23 mouse cellular contexts compared by ENCODE assay signal in the genomic region with DNA sequence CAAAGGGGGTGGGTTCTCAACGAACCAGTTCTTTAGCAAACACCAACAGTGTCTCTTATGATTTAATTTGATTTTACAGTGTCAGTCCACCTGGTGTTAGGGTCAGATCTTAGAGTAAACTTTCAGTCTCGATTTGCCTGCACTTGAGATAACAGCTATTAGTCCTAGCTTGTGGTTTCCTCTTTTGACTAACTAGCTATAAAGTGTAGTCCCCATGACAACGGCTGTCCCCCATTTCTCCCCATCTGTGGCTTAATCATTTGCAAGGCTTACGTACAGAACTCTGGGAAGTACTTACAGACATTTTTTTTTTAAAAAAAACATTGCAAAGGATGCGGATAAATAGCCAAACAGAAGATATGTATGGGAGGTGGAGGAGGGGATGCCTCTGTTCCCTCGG. TPM values are rescaled to one million over a fixed set of nuclear protein-coding genes. Genes with fewer than 3 reads are reported as not detected.
DNase-seq lines count a peak whose midpoint lies in the region; ATAC-seq and TF ChIP-seq lines count a peak whose summit lies in the region.
"Had no signal": no experiment of that assay in that cellular context is flagged by ENCODE, and none has a peak within 500 bp of the region (broad histone marks: within the 10 kb centered on the region; RNA-seq: fewer than 3 reads in every experiment).

No protein-coding gene starts in this region.

- WGBS in limb, embryonic 10.5 days = 78% methylated on average over 6 of the region's 6 CpGs

- peak overlapping the region; percentile 73 for H3K27ac ChIP-seq in gastrocnemius, adult 2 months
- peak overlapping the region; percentile 23; the same call in 1 of the 2 replicates for H3K27ac ChIP-seq in layer of hippocampus, adult 2 months
- peak overlapping the region; percentile 17 for H3K27ac ChIP-seq in brown adipose tissue, adult 24 weeks (replicated peaks; ENCODE audit: low read depth, low read length)
- no peak overlapping the region for H3K27ac ChIP-seq in limb, embryonic 10.5 days
- H3K27ac ChIP-seq: embryonic facial prominence, embryonic 12.5 days; forebrain, embryonic 12.5 days; heart, embryonic 13.5 days; hindbrain, embryonic 13.5 days; kidney, embryonic 15.5 days; midbrain, embryonic 12.5 days had no signal

- peaks cover 99% of the 10 kb centered on the region for H3K27me3 ChIP-seq in limb, embryonic 10.5 days (ENCODE audit: low read depth, poor library complexity, severe bottlenecking)

- H3K4me1 ChIP-seq in brown adipose tissue, adult 24 weeks (ENCODE audit: control insufficient read depth, insufficient read depth, insufficient read length, low read length) = peaks cover 22% of the 10 kb centered on the region
- H3K4me1 ChIP-seq in limb, embryonic 10.5 days = peaks cover 6% of the 10 kb centered on the region
- H3K4me1 ChIP-seq: embryonic facial prominence, embryonic 12.5 days; forebrain, embryonic 12.5 days; hindbrain, embryonic 13.5 days; midbrain, embryonic 12.5 days had no signal

- intact Hi-C loops in gastrocnemius, adult 2 months (cut with DNase I) = no loop called here

- peak; percentile 82 for ATAC-seq in megakaryocyte-erythroid progenitor cell, adult 5-6 weeks (replicated peaks; ENCODE audit: low FRiP score, low TSS enrichment, poor library complexity, severe bottlenecking)
- ATAC-seq: inflammation-experienced regulatory T-cells, adult 6 months had no signal

- no peak for DNase-seq in gastrocnemius, adult 2 months
- no peak for DNase-seq in gastrocnemius, adult 18-20 months (ENCODE audit: low spot score)
- DNase-seq in layer of hippocampus, adult 2 months (ENCODE audit: low spot score in 2 of 2) = no peak
- no peak for DNase-seq in layer of hippocampus, postnatal 10 days (ENCODE audit: low spot score in 2 of 2)
- no peak for DNase-seq in limb, embryonic 10.5 days (ENCODE audit: low spot score)
- DNase-seq in retina, embryonic 14.5 days (ENCODE audit: low spot score) = no peak
- DNase-seq: adrenal gland, postnatal 14 days; cerebellum, postnatal 10 days; gastrocnemius, postnatal 10 days; heart, adult 18-20 months; heart, postnatal 14 days; right cerebral cortex, postnatal 14 days; spleen, adult 18-20 months; thymus, postnatal 14 days had no signal

- H3K4me3 ChIP-seq in gastrocnemius, adult 2 months = no peak overlapping the region
- H3K4me3 ChIP-seq in layer of hippocampus, adult 2 months = no peak overlapping the region
- H3K4me3 ChIP-seq in brown adipose tissue, adult 24 weeks (ENCODE audit: insufficient read depth, low read depth, low read length) = no peak overlapping the region
- H3K4me3 ChIP-seq in limb, embryonic 10.5 days = no peak overlapping the region
- H3K4me3 ChIP-seq: embryonic facial prominence, embryonic 12.5 days; forebrain, embryonic 12.5 days; heart, embryonic 13.5 days; hindbrain, embryonic 13.5 days; kidney, embryonic 15.5 days; midbrain, embryonic 12.5 days had no signal

- no peak for TF ChIP-seq CTCF in gastrocnemius, adult 2 months (IDR thresholded peaks at IDR 0.05)
- TF ChIP-seq CTCF in layer of hippocampus, adult 2 months (conservative IDR thresholded peaks at IDR 0.05) = no peak

- no peaks in the 10 kb centered on the region for H3K9me3 ChIP-seq in limb, embryonic 10.5 days (replicated peaks)
- H3K9me3 ChIP-seq: embryonic facial prominence, embryonic 12.5 days; forebrain, embryonic 12.5 days; heart, embryonic 13.5 days; hindbrain, embryonic 13.5 days; kidney, embryonic 15.5 days; midbrain, embryonic 12.5 days had no signal

- no peaks in the 10 kb centered on the region for H3K36me3 ChIP-seq in limb, embryonic 10.5 days
- H3K36me3 ChIP-seq: embryonic facial prominence, embryonic 12.5 days; forebrain, embryonic 12.5 days; heart, embryonic 13.5 days; hindbrain, embryonic 13.5 days; kidney, embryonic 15.5 days; midbrain, embryonic 12.5 days had no signal

RNA-seq across cellular contexts. Expression of gene Atg4a, which starts 28.1 kb away (rescaled TPM):
- total RNA-seq in gastrocnemius, adult 2 months (2021) = 10 to 100 TPM; 17.7 to 23.9 TPM
- 10 to 100 TPM; 20.7 to 28.3 TPM for total RNA-seq in gastrocnemius, adult 18-20 months (2021)
- total RNA-seq in layer of hippocampus, adult 2 months (2021) = 10 to 100 TPM in 1 of 2 experiments, 1 to 10 TPM in 1; 8.5 to 13.1 TPM
- 10 to 100 TPM; 13.0 to 20.5 TPM for total RNA-seq in layer of hippocampus, postnatal 10 days (2021)
- 14.3 and 15.8 TPM in 2 replicates for polyA plus RNA-seq in brown adipose tissue, adult 24 weeks (2012; ENCODE audit: insufficient read depth, insufficient read length, missing spikeins)
- 13.9 and 21.3 TPM in 2 replicates for total RNA-seq in megakaryocyte-erythroid progenitor cell, adult 5-6 weeks (2014; fragmentation: Nextera tagmentation)
- total RNA-seq in megakaryocyte-erythroid progenitor cell, adult 5-6 weeks (2017) = 19.1 and 26.9 TPM in 2 replicates
- 11.4 and 12.0 TPM in 2 replicates for polyA plus RNA-seq in limb, embryonic 10.5 days (2016; fragmentation: Nextera tagmentation; extraction: Ambion mirVana)

RNA-seq across cellular contexts. Expression of gene Psmd10, which starts 28.3 kb away (rescaled TPM):
- 10 to 100 TPM in 1 of 2 experiments, 1 to 10 TPM in 1; 9.0 to 11.6 TPM for total RNA-seq in gastrocnemius, adult 2 months (2021)
- 10 to 100 TPM in 1 of 2 experiments, 1 to 10 TPM in 1; 9.9 to 10.7 TPM for total RNA-seq in gastrocnemius, adult 18-20 months (2021)
- total RNA-seq in layer of hippocampus, adult 2 months (2021) = 10 to 100 TPM; 19.5 to 22.3 TPM
- total RNA-seq in layer of hippocampus, postnatal 10 days (2021) = 10 to 100 TPM; 13.8 to 14.5 TPM
- 23.5 and 25.7 TPM in 2 replicates for polyA plus RNA-seq in brown adipose tissue, adult 24 weeks (2012; ENCODE audit: insufficient read depth, insufficient read length, missing spikeins)
- 19.2 and 30.8 TPM in 2 replicates for total RNA-seq in megakaryocyte-erythroid progenitor cell, adult 5-6 weeks (2014; fragmentation: Nextera tagmentation)
- total RNA-seq in megakaryocyte-erythroid progenitor cell, adult 5-6 weeks (2017) = 51.2 and 61.8 TPM in 2 replicates
- 48.4 and 51.5 TPM in 2 replicates for polyA plus RNA-seq in limb, embryonic 10.5 days (2016; fragmentation: Nextera tagmentation; extraction: Ambion mirVana)
